Mouse (Mus musculus) thymus, adult 2 months (tissue): Measurements from ENCODE around the gene Laptm4a. TPM values are rescaled to one million over a fixed set of nuclear protein-coding genes. Genes with fewer than 3 reads are reported as not detected.
"Not testable (repeated sequence)": the region's sequence is repeated elsewhere in the genome, so short reads cannot be mapped to it uniquely, and the experiment has no call there.

ENCODE experiments used
- DNase-seq: peaks from one replicate; pipeline ENCODE4 v3.0.0; 2021
- H3K27ac ChIP-seq: fragments of 200-500 bp; 2 replicates; pipeline ENCODE4 v1.5.1; 2012; ENCODE audit warnings: low read length, control low read depth; ENCODE audit not compliant: control insufficient read depth, insufficient read depth
- H3K27me3 ChIP-seq: fragments of 200-500 bp; 2 replicates; pipeline ENCODE4 v1.6.1; 2012; ENCODE audit warnings: mild to moderate bottlenecking, low read length, moderate library complexity, mixed read lengths; ENCODE audit not compliant: control insufficient read depth, insufficient read depth
- H3K36me3 ChIP-seq: fragments of 200-500 bp; 2 replicates; pipeline ENCODE4 v1.6.1; 2012; ENCODE audit warnings: mild to moderate bottlenecking, low read length, moderate library complexity; ENCODE audit not compliant: control insufficient read depth, insufficient read depth
- H3K4me1 ChIP-seq: fragments of 200-500 bp; replicated peaks from 2 replicates; pipeline ENCODE4 v1.6.1; 2012; ENCODE audit warnings: low read length; ENCODE audit not compliant: control insufficient read depth, insufficient read depth
- H3K4me3 ChIP-seq: fragments of 200-500 bp; 2 replicates; pipeline ENCODE4 v1.5.1; 2012; ENCODE audit warnings: mild to moderate bottlenecking, low read length, control low read depth, moderate library complexity; ENCODE audit not compliant: control insufficient read depth, insufficient read depth
- CTCF ChIP-seq: fragments of 200-500 bp; IDR thresholded peaks from 2 replicates; pipeline ENCODE4 v1.5.1; 2012; ENCODE audit warnings: mild to moderate bottlenecking, control low read depth, low read length, moderate library complexity, borderline replicate concordance; ENCODE audit not compliant: control insufficient read depth, poor library complexity, insufficient read depth; ENCODE audit errors: extremely low read depth
- POLR2A ChIP-seq: fragments of 200-500 bp; IDR thresholded peaks from 2 replicates; pipeline ENCODE4 v1.6.1; 2012; ENCODE audit warnings: mild to moderate bottlenecking, low read length, control low read depth, moderate library complexity; ENCODE audit not compliant: control insufficient read depth, poor library complexity, insufficient read depth; ENCODE audit errors: extremely low read depth
- WGBS: fragments of 180-500 bp; shearing (Covaris S2); methylation state at CpG from one replicate; pipeline ENCODE4 v1.1.7; 2018; 5-methylcytosine and 5-hydroxymethylcytosine counted together
- polyA plus RNA-seq: library from polyadenylated mRNA; depleted of rRNA; stranded (reverse); fragments of >200 nt; gene quantifications from 2 replicates; pipeline ENCODE4 v1.2.3, GENCODE M21; 2012

Gene Laptm4a
- polyA plus RNA-seq, 1 experiment = 138 TPM

DNA sequence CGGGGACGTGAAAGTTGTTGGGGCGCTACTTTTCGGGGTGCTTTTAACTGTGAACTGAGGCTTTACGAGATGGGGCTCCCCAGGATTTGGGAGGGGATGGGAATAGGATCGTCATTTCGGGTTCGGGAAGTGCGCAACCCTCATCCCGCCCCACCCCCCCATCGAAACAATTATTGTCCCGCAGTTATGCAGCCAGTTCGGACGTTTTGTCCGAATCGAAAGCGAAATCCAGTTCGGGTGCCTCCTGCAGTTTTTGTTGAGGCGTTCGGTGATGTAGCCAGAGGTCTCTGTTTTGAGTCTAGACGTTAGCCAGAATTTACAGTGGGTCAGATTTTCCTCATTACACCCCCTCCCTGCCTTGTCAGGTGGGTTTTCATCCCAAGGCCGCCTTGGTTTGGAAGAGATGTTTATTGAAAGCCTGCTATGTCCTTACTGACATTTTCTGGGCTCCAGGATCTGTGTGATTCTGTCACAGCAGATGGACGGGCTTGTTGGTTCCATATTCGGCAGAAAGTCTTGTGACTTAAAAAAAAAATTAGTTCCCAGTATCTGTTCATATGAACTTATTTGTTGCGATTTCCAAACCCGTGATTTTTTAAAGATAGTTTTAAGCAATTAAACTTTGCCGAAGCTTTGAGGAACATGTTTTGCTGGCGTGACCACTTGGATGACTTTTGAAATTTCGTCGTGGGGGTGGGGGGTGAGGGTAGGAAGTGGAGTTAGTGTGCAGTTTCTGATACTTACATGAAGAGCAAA, 1.1 kb downstream of the Laptm4a start:
- Histone ChIP-seq H3K4me3 (peak overlapping the region; percentile 78), H3K27ac (peak overlapping the region; percentile 78), H3K36me3 (0 out of 2 replicates have a peak, but pooled peaks cover 4% of the 10 kb centered on the region), H3K27me3 (no peaks in the 10 kb centered on the region), H3K4me1 (peaks cover 4% of the 10 kb centered on the region)
- under 1% methylated on average over 30 of the region's 30 CpGs for WGBS
- TF ChIP-seq CTCF (no peak), POLR2A (no peak)
- DNase-seq = no peak

DNA sequence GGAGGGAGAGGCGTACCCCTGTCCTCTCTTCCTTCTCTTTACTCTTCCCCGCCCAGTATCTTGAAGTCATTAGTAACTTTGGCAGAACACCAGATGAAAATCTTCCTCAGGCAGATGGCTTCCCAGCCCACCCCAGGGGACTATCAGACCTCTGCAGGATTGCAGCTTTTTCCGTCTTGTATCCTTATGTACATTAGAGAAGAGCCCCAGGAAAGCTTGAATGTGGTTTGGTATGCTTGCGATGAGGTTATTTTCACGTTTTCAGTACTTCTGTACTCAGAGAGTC, 1.6 kb downstream of the Laptm4a start:
- DNase-seq = peak; percentile 16

DNA sequence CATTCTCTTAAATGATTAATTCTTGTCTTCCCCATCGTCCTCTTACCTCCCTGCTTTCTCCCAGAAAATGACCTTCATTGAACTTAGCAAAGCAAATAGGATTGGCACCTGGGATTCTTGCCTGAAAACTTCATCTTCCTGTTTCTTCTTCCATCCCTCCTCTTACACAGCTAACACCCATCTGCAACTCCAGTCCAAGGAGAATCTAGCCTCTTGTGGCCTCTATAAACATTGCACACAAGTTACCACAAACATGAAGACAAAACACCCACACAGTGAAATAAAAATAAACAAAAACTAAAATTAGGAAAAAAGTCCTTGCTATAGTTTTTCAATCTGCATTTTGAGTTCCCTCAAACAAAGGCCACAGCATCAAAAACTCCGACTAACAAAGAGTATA, 2.1 kb downstream of the Laptm4a start:
- no peak overlapping the region for H3K27ac ChIP-seq
- 57% methylated on average over 2 of the region's 2 CpGs for WGBS
- TF ChIP-seq CTCF (no peak), POLR2A (no peak)
- DNase-seq = no peak
- H3K4me3 ChIP-seq = no peak overlapping the region
- no peaks in the 10 kb centered on the region for H3K27me3 ChIP-seq
- peaks cover 4% of the 10 kb centered on the region for H3K4me1 ChIP-seq
- 0 out of 2 replicates have a peak, but pooled peaks cover 4% of the 10 kb centered on the region for H3K36me3 ChIP-seq

More for the DNA sequence above, 1.6 kb downstream of the Laptm4a start:
- H3K27ac ChIP-seq = peak overlapping the region; percentile 32; the same call in 1 of the 2 replicates
- 9% methylated on average over 5 of the region's 5 CpGs for WGBS
- H3K4me1 ChIP-seq = peaks cover 4% of the 10 kb centered on the region
- H3K27me3 ChIP-seq = no peaks in the 10 kb centered on the region
- H3K36me3 ChIP-seq = 0 out of 2 replicates have a peak, but pooled peaks cover 4% of the 10 kb centered on the region
- peak overlapping the region; percentile 78 for H3K4me3 ChIP-seq
- no peak for TF ChIP-seq CTCF
- no peak for TF ChIP-seq POLR2A

DNA sequence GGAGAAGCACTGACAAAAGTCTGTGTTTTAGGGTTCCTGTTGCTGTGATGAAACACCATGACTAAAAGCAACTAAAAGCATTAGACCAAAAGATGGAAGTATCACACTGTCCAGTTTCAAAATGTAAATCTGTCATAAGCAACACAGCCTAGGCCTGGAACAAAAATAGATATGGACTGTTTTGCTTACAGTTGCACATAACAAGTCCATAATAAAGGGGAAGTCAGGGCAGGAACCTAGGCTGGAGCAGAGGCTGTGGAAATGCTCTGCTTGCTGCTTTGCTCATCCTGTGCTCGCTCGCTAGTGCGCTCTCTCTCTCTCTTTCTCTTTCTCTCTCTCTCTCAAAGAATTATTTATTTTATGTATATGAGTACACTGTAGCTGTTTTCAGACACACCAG, 6.2 kb downstream of the Laptm4a start:
- no peak overlapping the region for H3K27ac ChIP-seq
- 0 out of 2 replicates have a peak, but pooled peaks cover 4% of the 10 kb centered on the region for H3K36me3 ChIP-seq
- WGBS = 87% methylated on average over 3 of the region's 3 CpGs
- H3K27me3 ChIP-seq = no peaks in the 10 kb centered on the region
- DNase-seq = no peak
- H3K4me1 ChIP-seq = peaks cover 4% of the 10 kb centered on the region
- TF ChIP-seq POLR2A (no peak), CTCF (no peak)
- H3K4me3 ChIP-seq = no peak overlapping the region

DNA sequence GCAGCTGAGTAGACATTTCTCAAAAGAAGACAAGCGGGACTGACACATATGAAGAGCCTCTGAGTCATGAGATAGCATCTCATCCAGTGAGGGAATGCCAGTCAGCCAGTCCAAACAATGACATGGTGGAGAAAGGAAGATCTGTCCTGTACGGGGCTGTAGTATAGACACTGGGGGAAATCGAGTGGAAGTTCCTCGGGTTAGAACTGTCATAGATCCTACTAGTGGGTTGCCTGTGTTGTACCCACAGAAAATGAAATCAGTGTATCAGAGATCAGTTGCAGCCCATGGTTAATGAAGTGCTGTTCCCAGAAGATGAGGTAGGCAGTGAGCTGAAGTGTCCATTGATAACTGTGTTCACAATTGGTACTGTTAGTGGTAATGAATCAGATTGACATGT, 7.3 kb downstream of the Laptm4a start:
- H3K27ac ChIP-seq = no peak overlapping the region
- DNase-seq = no peak
- no peak overlapping the region for H3K4me3 ChIP-seq
- no peaks in the 10 kb centered on the region for H3K27me3 ChIP-seq
- H3K36me3 ChIP-seq = peaks cover 15% of the 10 kb centered on the region
- WGBS = 87% methylated on average over 4 of the region's 4 CpGs
- H3K4me1 ChIP-seq = no peaks in the 10 kb centered on the region
- TF ChIP-seq POLR2A (no peak), CTCF (no peak)

DNA sequence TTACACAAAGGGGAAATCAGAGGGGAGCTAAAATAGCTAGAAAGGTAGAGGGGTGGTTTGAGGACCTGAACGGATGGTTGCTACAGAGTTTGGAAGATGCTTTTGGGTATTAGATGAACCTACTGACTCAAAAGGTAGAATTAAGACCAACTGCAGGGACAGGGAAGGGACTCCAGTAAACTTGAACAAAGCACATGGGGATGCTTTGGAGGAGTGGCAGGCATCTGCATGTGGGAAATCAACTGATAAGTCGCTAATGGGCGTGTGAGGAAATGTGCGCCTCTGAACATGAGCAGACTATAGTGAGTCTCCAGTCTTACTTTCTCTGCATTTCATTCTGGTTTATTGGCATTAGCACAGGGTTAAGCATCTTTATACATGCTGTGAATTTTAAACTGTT, 9.6 kb downstream of the Laptm4a start:
- Histone ChIP-seq H3K27me3 (no peaks in the 10 kb centered on the region), H3K4me1 (no peaks in the 10 kb centered on the region), H3K36me3 (peaks cover 29% of the 10 kb centered on the region), H3K4me3 (no peak overlapping the region), H3K27ac (no peak overlapping the region)
- WGBS = 89% methylated on average over 4 of the region's 4 CpGs
- no peak for DNase-seq
- TF ChIP-seq POLR2A = no peak

DNA sequence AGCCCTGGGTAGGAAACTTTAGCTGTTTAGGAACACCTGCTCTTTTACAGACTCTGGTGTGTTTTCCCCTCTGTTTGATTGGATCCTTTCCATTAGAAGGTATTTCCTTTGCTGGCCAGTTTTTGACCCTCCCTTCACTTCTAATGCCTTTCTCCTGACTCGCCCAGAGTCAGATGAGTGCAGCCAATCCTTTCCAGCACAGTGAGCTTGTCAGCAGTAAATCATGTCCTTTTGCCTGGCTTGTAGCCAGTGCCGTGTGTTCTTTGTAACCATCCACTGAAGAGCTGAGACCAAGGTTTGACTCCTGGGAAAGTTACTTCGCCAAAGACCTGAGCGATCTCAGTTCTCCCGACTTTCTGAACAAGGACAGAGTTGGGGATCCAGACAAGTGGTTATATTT, 13.9 kb downstream of the Laptm4a start:
- Histone ChIP-seq H3K4me3 (no peak overlapping the region), H3K27me3 (no peaks in the 10 kb centered on the region), H3K36me3 (peaks cover 60% of the 10 kb centered on the region), H3K4me1 (no peaks in the 10 kb centered on the region), H3K27ac (no peak overlapping the region)
- 92% methylated on average over 5 of the region's 5 CpGs for WGBS
- no peak for TF ChIP-seq POLR2A
- TF ChIP-seq CTCF = no peak
- no peak for DNase-seq

DNA sequence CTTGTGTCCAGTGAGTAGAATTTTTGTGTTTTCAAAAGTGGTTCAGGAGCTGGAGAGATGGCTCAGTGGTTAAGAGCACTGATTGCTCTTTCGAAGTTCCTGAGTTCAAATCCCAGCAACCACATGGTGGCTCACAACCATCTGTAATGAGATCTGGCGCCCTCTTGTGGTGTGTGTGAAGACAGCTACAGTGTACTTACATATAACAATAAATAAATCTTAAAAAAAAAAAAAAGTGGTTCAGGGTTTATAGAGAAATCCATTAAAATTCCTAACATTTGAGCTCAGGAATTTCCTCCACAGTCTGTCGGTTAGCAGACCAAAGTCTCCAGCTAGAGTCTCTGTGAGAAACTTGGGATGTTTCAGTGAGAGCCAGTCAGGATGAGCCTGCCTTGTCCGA, 14.7 kb downstream of the Laptm4a start:
- peaks cover 60% of the 10 kb centered on the region for H3K36me3 ChIP-seq
- peak; percentile 29 for DNase-seq
- H3K4me3 ChIP-seq, H3K27me3 ChIP-seq, H3K27ac ChIP-seq, H3K4me1 ChIP-seq: not testable (repeated sequence)
- WGBS = 88% methylated on average over 4 of the region's 4 CpGs
